Mouse (Mus musculus): ENCODE data around the gene Snrpg.
A peak's percentile ranks its signal among the peaks of the same experiment; 100 is the strongest.
"Not testable (repeated sequence)": the region's sequence is repeated elsewhere in the genome, so short reads cannot be mapped to it uniquely, and the experiment has no call there.

Snrpg gene

DNA sequence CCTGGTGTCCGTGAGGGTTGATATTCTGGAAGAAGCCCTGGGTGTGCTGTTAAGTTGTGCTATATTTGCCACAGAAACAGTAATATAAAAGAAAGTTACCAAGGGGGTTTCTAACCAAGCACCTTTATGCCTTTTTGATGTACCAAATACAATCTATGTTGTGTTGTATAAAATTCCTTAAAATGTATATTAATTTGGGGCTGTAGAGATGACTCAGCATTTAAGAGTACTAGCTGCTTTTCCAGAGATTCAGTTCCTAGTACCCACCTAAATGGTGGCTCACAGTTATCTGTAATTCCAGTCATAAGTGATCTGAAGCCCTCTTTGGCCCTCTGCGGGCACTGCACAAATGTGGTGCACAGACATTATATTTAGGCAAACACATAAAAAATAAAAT is 4.3 kb upstream of the Snrpg start:
- no peak for DNase-seq (ENCODE audit: low spot score in 2 of 2)

- no peak for DNase-seq (ENCODE audit: low spot score in 2 of 2)
Observed at GRCm38 (mm10) chr6:86368479-86368878, 2.6 kb upstream of the Snrpg start.

DNA sequence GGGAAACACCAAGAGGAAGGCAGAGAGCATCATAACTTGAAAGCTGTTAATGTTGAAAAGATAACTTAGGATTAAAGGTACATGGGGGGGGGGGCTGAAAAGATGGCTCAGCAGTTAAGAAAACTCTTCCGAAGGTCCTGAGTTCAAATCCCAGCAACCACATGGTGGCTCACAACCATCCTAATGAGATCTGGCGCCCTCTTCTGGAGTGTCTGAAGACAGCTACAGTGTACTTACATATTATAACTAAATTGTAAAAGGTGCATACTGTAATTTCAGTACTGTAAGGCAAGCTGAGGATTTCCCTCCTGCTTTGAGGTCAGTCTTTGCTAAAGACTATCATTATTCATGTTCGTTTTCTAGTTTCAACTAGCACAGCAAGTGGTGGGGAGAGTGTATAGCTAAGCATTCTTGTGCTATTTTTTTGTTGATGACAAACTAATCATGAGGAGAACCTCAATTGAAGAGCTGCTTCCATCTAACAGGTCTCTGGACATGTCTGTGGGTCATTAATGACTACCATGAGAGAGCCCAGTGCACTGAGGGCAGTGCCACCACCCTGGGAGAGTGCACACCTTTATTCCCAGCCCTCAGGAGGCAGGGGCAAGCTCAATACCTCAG is 901 bp upstream of the Snrpg start:
- peak in 1 of 2 experiments; percentile 53 for DNase-seq (ENCODE audit: low spot score in 2 of 2)

DNA sequence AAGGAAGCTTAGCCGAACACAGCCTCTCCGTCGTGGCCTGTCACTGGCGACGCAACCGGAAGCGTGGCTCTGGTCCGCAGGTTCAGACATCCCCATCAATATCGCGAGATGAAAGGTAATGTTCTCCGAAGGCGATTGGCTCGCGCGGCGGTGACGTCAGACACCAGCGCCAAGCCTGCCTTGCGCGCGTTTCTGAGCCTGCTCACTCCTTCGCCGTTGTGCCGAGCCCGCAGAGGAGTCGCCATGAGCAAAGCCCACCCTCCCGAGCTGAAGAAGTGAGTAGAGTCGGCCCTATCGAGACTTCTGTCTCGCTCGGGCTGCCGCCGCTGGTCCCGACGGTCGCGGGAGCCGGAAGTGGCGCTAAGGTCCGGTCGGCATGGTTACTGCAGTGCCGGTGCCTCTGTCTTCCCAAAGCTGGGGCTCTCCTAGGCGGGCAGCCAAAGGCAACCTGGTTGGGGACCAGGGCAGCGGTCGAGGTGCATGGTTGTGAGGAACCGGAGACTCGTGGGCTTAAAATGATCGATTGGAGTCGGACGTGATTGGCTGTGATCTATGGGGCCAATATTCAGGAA is 322 bp downstream of the Snrpg start:
- peak; percentile 93 to 96 for DNase-seq (ENCODE audit: low spot score in 2 of 2)

GRCm38 (mm10) chr6:86371950-86372516 is 929 bp downstream of the Snrpg start:
- no peak for DNase-seq (ENCODE audit: low spot score in 2 of 2)

GRCm38 (mm10) chr6:86373556-86373955 is 2.5 kb downstream of the Snrpg start:
- no peak for DNase-seq (ENCODE audit: low spot score in 2 of 2)

DNA sequence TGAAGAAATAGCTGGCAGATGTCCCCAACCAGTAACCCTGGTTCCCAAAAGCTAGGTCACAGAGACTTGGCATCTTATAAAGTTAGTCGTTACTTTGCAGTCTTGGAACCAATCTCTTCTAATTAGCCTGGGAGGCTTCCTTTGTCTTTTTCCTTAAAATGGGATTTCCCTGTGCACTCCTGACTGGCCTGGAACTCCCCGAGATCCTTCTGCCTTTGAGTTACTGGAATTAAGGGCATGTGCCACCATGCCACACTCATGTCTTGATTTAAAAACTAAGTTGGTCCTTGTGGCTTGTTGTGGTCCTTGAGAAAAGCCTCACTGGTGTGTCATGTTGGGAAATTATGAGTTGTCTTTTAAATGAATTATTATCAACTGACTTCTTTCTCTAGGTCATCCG is 7.2 kb downstream of the Snrpg start:
- DNase-seq (ENCODE audit: low spot score in 2 of 2), result no peak

- DNase-seq (ENCODE audit: low spot score in 2 of 2), result not testable (repeated sequence)
Observed at GRCm38 (mm10) chr6:86380112-86380511, 9.0 kb downstream of the Snrpg start.

DNA sequence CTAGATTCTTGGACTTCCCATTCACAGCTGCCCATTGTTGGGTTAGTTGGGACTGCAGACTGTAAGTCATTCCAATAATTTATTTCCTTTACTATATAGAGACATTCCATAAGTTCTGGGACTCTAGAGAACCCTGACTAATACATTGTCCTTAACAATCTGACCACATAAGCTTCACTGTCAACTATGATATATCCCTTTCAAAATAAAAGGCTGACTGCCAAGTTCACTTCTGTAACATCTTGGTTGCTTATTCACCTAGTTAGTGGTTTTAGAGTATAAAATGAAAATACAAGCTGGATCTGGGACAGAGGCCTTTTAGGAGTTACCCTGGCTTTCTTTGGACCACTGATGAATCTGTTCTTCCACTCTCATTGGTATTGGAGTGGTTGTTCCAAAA is 11.4 kb downstream of the Snrpg start:
- DNase-seq (ENCODE audit: low spot score in 2 of 2), result no peak

- DNase-seq (ENCODE audit: low spot score in 2 of 2), result no peak
Observed at GRCm38 (mm10) chr6:86383370-86383769, 12.3 kb downstream of the Snrpg start.

DNA sequence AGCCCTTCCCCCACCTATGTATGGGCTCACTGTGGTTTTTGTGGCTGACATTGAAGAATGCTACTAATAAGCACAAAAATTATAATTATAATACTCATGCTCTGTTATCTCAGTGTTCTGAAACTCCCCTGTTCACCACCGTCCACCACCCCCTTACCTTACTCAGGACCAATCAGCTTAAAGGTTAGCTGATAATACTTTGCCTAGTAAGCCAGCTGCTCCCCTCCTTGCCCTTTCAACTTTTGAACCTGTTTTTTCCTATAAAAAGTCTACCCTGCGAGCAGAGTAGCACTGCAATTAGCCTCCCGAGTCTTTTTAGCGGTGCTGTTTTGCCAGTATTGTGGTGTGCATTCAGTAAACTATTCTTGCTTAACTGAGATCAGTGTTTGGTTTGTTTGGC is 13.6 kb downstream of the Snrpg start:
- no peak for DNase-seq (ENCODE audit: low spot score in 2 of 2)

DNA sequence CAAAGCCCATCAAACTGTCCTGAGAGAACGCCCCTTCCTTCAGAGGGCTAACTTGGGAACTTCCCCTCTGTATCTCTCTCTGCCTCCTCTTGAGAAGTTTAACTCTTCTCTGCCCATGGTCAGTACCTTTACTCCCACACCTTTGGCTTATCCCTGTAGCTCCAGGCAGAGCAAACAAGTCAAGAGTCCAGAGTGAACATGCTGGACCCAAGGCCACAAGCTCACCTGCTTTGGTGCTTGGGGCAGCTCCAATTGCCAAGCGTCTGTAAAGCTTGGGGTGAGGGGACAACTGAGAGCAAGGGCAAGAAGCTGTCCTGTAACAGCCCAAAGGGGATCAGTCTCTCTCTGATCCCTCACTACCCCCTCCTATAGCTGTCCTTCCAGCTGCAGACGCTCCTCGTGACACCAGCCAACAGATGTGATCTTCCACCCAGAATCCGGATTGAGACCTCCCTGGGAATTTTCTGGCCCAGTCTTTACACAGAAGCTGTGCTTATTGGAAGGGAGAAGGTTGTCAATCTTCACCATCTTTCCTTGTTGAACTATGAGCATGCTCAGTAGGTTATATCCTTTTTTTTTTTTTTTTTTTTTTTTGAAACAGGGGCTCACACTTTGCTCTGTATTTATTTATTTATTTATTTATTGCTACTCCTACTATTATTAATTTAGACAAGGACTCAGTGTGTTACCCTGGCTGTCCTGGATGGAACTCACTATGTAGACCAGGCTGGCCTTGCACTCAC is 14.4 kb downstream of the Snrpg start:
- no peak for DNase-seq (ENCODE audit: low spot score in 2 of 2)

GRCm38 (mm10) chr6:86387313-86387712 is 16.2 kb downstream of the Snrpg start:
- DNase-seq (ENCODE audit: low spot score in 2 of 2), result no peak

DNA sequence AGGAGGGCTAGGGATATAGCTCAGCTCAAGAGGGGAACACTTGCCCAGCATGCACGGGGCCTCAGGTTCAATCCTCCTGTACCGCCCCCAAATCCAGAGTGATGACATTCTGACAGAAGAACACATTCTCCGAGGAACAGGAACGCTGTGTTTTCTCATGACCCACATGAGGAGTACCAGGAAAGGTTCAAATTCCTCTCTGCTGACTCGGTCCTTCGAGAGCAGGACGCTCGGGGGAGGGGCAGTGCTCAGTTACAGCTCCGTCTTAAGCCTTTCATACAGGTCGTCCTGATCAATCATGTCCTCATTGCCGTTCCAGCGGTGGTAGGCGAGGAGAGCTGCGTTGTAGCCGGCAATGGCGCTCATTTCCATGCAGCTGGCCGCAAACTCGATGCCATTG is 17.4 kb downstream of the Snrpg start:
- DNase-seq (ENCODE audit: low spot score in 2 of 2), result no peak

GRCm38 (mm10) chr6:86391326-86391725 is 20.2 kb downstream of the Snrpg start:
- peak in 1 of 2 experiments; percentile 49 for DNase-seq (ENCODE audit: low spot score in 2 of 2)

GRCm38 (mm10) chr6:86393187-86393586 is 22.1 kb downstream of the Snrpg start:
- DNase-seq (ENCODE audit: low spot score in 2 of 2), result no peak

DNA sequence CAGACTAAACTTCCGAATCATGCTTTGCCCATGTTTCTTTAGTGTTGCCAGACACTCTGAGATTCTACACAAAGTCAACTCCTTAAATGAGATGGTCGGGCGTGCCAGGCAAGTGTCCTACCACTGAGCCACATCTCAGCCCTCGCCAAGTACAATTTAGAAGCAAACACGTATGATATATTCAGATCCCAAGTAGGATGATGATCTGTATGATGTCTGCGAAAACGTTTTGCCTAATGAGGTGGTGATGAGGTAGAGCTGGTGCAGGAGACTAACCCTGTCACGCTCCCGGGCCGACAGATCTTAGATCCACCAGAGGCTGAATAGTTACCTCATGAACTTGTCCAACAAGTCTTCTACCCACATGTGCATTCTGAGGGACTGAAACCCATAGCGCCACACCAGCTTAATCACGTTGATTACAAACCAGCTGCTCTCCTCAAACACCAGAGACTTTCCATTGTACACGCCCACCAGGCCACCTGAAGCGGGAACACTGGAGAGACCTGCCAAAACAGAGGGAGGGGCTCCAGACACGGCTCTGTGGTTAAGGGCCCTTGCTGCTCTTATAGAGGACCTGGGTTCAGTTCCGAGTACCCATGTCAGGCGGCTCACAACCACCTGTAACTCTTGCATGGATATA is 23.1 kb downstream of the Snrpg start:
- no peak for DNase-seq (ENCODE audit: low spot score in 2 of 2)

- no peak for DNase-seq (ENCODE audit: low spot score in 2 of 2)
Observed at GRCm38 (mm10) chr6:86395021-86395420, 23.9 kb downstream of the Snrpg start.

GRCm38 (mm10) chr6:86395969-86396368 is 24.9 kb downstream of the Snrpg start:
- DNase-seq (ENCODE audit: low spot score in 2 of 2), result no peak

GRCm38 (mm10) chr6:86396581-86397256 is 25.6 kb downstream of the Snrpg start, which contains the start of gene Pcyox1:
Pcyox1 (minus strand) TSS chr6:86397154.
- peak; percentile 89 to 90 for DNase-seq (ENCODE audit: low spot score in 2 of 2)

GRCm38 (mm10) chr6:86397257-86397980 is 26.3 kb downstream of the Snrpg start:
- DNase-seq (ENCODE audit: low spot score in 2 of 2), result no peak

All from spleen, postnatal 10 days (tissue).